Comparison of ENCODE assay signal across 11 mouse cellular contexts in the genomic region with DNA sequence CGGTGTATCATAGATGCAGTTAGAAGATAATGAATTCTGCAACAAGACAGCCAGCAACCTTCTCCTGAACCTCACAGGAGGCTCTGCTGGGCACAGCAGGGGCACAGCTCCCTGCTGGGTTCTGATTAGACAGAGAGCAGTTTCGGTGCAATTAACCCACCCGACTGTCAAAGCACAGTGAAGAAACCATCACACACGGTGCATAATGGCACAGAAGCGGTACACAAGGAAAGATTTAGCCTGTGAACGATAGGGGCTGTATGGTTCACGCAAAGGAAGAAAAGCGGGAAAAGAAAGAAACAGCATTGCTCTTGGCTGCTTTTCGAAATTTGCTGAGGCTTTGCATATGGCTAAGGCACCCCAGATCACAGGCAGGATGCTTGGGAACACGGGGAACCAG. TPM values are rescaled to one million over a fixed set of nuclear protein-coding genes. Genes with fewer than 3 reads are reported as not detected.
A peak's percentile ranks its signal among the peaks of the same experiment; 100 is the strongest.
DNase-seq lines count a peak whose midpoint lies in the region; ATAC-seq and TF ChIP-seq lines count a peak whose summit lies in the region.
"Had no signal": no experiment of that assay in that cellular context is flagged by ENCODE, and none has a peak within 500 bp of the region (broad histone marks: within the 10 kb centered on the region; RNA-seq: fewer than 3 reads in every experiment).

No protein-coding gene starts in this region.

- no peak overlapping the region for H3K4me2 ChIP-seq in heart, embryonic 11.5 days
- H3K4me2 ChIP-seq in lung, embryonic 16.5 days (ENCODE audit: low read depth, low read length), result no peak overlapping the region
- H3K4me2 ChIP-seq in stomach, postnatal 0 days (replicated peaks; ENCODE audit: low read depth), result no peak overlapping the region
- H3K4me2 ChIP-seq: limb, embryonic 13.5 days had no signal

- WGBS in heart, embryonic 11.5 days (ENCODE audit: insufficient replicate concordance), result 49% methylated on average over 10 of the region's 10 CpGs
- WGBS in lung, embryonic 16.5 days, result 54% methylated on average over 10 of the region's 10 CpGs
- 46% methylated on average over 10 of the region's 10 CpGs for WGBS in stomach, postnatal 0 days

- H3K27ac ChIP-seq in heart, embryonic 11.5 days (ENCODE audit: low read depth, low read length), result no peak overlapping the region
- H3K27ac ChIP-seq in lung, embryonic 16.5 days (ENCODE audit: low read length), result peak overlapping the region; percentile 91
- H3K27ac ChIP-seq in stomach, postnatal 0 days (replicated peaks), result no peak overlapping the region
- H3K27ac ChIP-seq: limb, embryonic 13.5 days had no signal

- TF ChIP-seq EP300 in stomach, postnatal 0 days (optimal IDR thresholded peaks at IDR 0.05), result no peak

- H3K27me3 ChIP-seq in heart, embryonic 11.5 days (ENCODE audit: control insufficient read depth, insufficient read depth, low read length), result no peaks in the 10 kb centered on the region
- H3K27me3 ChIP-seq in lung, embryonic 16.5 days (ENCODE audit: control insufficient read depth, insufficient read depth, low read depth, low read length), result no peaks in the 10 kb centered on the region
- no peaks in the 10 kb centered on the region for H3K27me3 ChIP-seq in stomach, postnatal 0 days (ENCODE audit: control insufficient read depth, insufficient read depth, low read length)
- H3K27me3 ChIP-seq: limb, embryonic 13.5 days had no signal

- H3K4me3 ChIP-seq in heart, embryonic 11.5 days (ENCODE audit: low read depth, low read length), result no peak overlapping the region
- H3K4me3 ChIP-seq in lung, embryonic 16.5 days (ENCODE audit: low read length), result no peak overlapping the region
- H3K4me3 ChIP-seq in stomach, postnatal 0 days (ENCODE audit: low read depth, low read length), result no peak overlapping the region
- H3K4me3 ChIP-seq: limb, embryonic 13.5 days had no signal

- peaks cover 15% of the 10 kb centered on the region for H3K4me1 ChIP-seq in heart, embryonic 11.5 days (ENCODE audit: control insufficient read depth, insufficient read depth, low read length)
- H3K4me1 ChIP-seq in lung, embryonic 16.5 days (replicated peaks; ENCODE audit: control insufficient read depth, insufficient read depth, low read length), result peaks cover 22% of the 10 kb centered on the region
- no peaks in the 10 kb centered on the region for H3K4me1 ChIP-seq in stomach, postnatal 0 days (replicated peaks; ENCODE audit: control insufficient read depth, insufficient read depth)

- no peaks in the 10 kb centered on the region for H3K36me3 ChIP-seq in heart, embryonic 11.5 days (ENCODE audit: control insufficient read depth, insufficient read depth, low read length)
- no peaks in the 10 kb centered on the region for H3K36me3 ChIP-seq in lung, embryonic 16.5 days (ENCODE audit: control insufficient read depth, insufficient read depth, low read length)
- H3K36me3 ChIP-seq in stomach, postnatal 0 days (ENCODE audit: control insufficient read depth, insufficient read depth, low read length), result no peaks in the 10 kb centered on the region
- H3K36me3 ChIP-seq: limb, embryonic 13.5 days had no signal

- no peak overlapping the region for H3K9ac ChIP-seq in heart, embryonic 11.5 days (ENCODE audit: low read depth, low read length)
- H3K9ac ChIP-seq in lung, embryonic 16.5 days (ENCODE audit: low read length), result no peak overlapping the region
- H3K9ac ChIP-seq in stomach, postnatal 0 days (ENCODE audit: low read length), result no peak overlapping the region
- H3K9ac ChIP-seq: limb, embryonic 13.5 days had no signal

- no peak for ATAC-seq in heart, embryonic 11.5 days (replicated peaks; ENCODE audit: insufficient number of reproducible peaks, low FRiP score, low TSS enrichment)
- no peak for ATAC-seq in lung, embryonic 16.5 days (ENCODE audit: low read depth)
- 0 out of 2 replicates have a peak, but pooled peaks have one; percentile 20 for ATAC-seq in megakaryocyte-erythroid progenitor cell, adult 5-6 weeks (replicated peaks; ENCODE audit: low FRiP score, low TSS enrichment, poor library complexity, severe bottlenecking)
- ATAC-seq in stomach, postnatal 0 days (ENCODE audit: low FRiP score, low TSS enrichment), result no peak
- ATAC-seq: intestine, embryonic 16.5 days had no signal

- peak; percentile 74 for DNase-seq in heart, adult 11 months
- no peak for DNase-seq in lung, postnatal 36 days
- no peak for DNase-seq in stomach, postnatal 0 days (ENCODE audit: low spot score)
- no peak for DNase-seq in thymus, adult 18-20 months
- DNase-seq in adrenal gland, postnatal 25 days, result no peak
- DNase-seq: cerebellum, adult 18-20 months had no signal

- H3K9me3 ChIP-seq in heart, embryonic 11.5 days (replicated peaks; ENCODE audit: control insufficient read depth, low read length), result no peaks in the 10 kb centered on the region
- no peaks in the 10 kb centered on the region for H3K9me3 ChIP-seq in lung, embryonic 16.5 days (ENCODE audit: control insufficient read depth, low read length)
- H3K9me3 ChIP-seq in stomach, postnatal 0 days (ENCODE audit: control insufficient read depth, low read length), result no peaks in the 10 kb centered on the region
- H3K9me3 ChIP-seq: limb, embryonic 13.5 days had no signal

- TF ChIP-seq CTCF in stomach, postnatal 0 days (IDR thresholded peaks at IDR 0.05; ENCODE audit: low read depth), result peak; percentile 34

RNA-seq across cellular contexts. Expression of a gene that starts 52.0 kb away (rescaled TPM):
- polyA plus RNA-seq in heart, embryonic 11.5 days (2014; fragmentation: Nextera tagmentation; extraction: Ambion mirVana), result 1.4 and 2.7 TPM in 2 replicates
- polyA plus RNA-seq in lung, embryonic 16.5 days (2015; fragmentation: Nextera tagmentation; extraction: Ambion mirVana), result 1.7 and 1.8 TPM in 2 replicates
- total RNA-seq in megakaryocyte-erythroid progenitor cell, adult 5-6 weeks (2014; fragmentation: Nextera tagmentation), result 1.0 TPM in 1 of 2 replicates, not detected in the other
- 0.14 TPM in 1 of 2 replicates, not detected in the other for total RNA-seq in megakaryocyte-erythroid progenitor cell, adult 5-6 weeks (2017)
- 0.93 and 0.97 TPM in 2 replicates for polyA plus RNA-seq in stomach, postnatal 0 days (2015; fragmentation: Nextera tagmentation; extraction: Ambion mirVana)
- total RNA-seq in adrenal gland, postnatal 25 days (2021), result 11.6 and 13.1 TPM in 2 replicates
